Mouse (Mus musculus): Measurements from ENCODE around the gene Mrpl53.
A peak's percentile ranks its signal among the peaks of the same experiment; 100 is the strongest.
"Not testable (repeated sequence)": the region's sequence is repeated elsewhere in the genome, so short reads cannot be mapped to it uniquely, and the experiment has no call there.

Gene Mrpl53

GRCm38 (mm10) chr6:83155552-83156238 lies 46.9 kb downstream of the Mrpl53 start:
- DNase-seq, result no peak

DNA sequence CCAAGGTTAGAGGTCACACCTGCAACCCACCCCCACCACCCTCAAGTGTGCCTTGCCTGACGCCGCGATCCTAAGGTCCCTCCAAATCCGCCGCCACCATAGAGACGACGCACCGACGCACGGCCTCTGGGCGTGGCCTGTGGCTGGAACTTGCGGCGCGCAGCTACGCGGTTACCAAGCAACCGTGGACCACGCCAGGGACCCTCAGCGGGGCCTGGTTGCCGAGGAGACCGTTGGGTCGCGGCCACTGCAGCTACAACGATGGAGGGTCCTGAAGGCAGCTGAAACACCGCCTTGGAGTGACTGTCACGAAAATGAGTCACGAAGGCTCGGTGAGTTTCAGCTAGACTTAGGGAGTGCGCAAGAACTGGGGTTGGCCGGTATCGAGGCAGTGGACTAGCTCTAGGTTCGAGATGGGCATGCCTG lies 47.4 kb downstream of the Mrpl53 start, which contains the start of the genes Wdr54 and 1700003E16Rik:
TSS of gene Wdr54 (minus strand) at position 139 of the 426 bp plus-strand sequence.
TSS of gene 1700003E16Rik (plus strand) at position 146 of the 426 bp plus-strand sequence.
- DNase-seq, result peak in 1 of 2 experiments; percentile 45

DNA sequence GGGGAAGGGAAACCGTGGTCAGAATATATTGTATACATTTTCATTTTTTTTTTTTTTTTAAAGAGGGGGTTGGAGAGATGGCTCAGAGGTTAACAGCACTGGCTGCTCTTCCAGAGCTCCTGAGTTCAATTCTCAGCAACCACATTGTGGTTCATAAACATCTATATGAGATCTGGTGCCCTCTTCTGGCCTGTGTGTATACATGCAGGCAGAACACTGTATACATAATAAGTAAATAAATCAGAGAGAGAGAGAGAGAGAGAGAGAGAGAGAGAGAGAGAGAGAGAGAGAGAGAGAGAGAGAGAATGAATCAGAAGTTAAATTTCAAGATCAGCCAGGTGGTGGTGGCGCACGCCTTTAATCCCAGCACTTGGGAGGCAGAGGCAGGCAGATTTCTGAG lies 50.6 kb downstream of the Mrpl53 start:
- DNase-seq, result not testable (repeated sequence)

Data from kidney, adult 8-10 months (tissue).